Mouse (Mus musculus): Measurements from ENCODE around the gene Map3k4.

The Map3k4 gene

GRCm38 (mm10) chr17:12185855-12186254, 132.7 kb downstream of the Map3k4 start:
- DNase-seq (ENCODE audit: low read depth, low spot score): no peak

GRCm38 (mm10) chr17:12184283-12184682, 134.3 kb downstream of the Map3k4 start:
- DNase-seq (ENCODE audit: low read depth, low spot score): no peak

DNA sequence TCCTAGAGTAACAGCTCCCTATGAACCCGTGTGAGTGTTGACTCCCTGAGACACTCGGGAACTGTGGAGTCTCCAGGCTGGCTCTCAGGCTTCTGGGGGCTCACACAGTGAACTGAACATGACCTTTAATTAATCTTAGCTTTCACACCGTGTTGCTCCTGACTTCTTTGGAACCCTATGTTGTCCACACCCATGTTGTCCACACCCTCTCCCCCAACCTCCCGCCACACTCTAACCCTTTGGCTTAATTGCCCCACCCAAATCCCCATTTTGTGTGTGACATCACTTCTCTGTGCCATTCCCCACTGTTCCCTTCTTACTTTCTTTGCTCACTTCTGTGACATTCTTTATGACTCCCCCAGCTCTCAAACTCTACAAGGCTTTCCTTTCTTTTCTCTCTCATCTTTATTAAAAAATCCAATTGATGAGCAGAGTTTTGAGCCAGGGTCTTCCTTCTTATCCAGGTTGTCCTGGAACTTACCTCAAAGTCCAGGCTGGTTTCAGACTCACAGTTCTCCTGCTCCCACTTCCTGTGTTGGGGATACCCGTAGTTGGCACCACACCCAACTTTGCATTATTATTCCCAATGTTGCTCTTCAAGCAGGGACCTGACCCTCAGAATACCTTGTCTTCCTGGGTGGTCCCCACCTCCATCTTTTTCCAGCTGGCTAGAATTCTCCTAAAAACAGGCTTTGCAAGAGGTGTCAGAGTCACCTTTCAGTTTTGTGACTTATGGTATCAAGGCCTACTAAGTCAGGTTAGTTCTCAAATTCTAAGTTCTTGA, 135.7 kb downstream of the Map3k4 start:
- DNase-seq (ENCODE audit: low read depth, low spot score): no peak

- DNase-seq (ENCODE audit: low read depth, low spot score): no peak
Observed at GRCm38 (mm10) chr17:12179766-12180165, 138.8 kb downstream of the Map3k4 start.

GRCm38 (mm10) chr17:12179339-12179738, 139.3 kb downstream of the Map3k4 start:
- DNase-seq (ENCODE audit: low read depth, low spot score): no peak
